ENCODE assay signal across 9 mouse cellular contexts in the genomic region with DNA sequence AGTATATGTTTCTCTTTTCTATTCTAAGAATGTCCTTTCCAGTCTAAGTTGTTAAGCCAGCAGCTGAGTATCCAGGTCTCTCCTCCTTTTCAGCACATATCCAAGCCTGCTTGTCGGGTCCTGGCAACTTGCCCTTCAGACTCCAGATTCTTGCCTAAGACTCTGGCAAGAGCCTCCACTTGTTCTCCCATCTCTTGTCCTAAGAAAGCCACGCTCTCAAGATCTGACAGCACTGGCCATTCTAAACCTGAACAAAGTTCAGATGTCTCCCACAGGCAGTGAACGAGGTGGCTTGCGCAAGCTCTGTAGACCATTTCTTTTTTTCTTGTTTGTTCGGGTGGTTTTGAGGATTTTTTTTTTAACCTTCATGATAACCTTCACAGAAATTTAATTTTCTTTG.
DNase-seq lines count a peak whose midpoint lies in the region; ATAC-seq lines count a peak whose summit lies in the region.
"Had no signal": no experiment of that assay in that cellular context is flagged by ENCODE, and none has a peak within 500 bp of the region (broad histone marks: within the 10 kb centered on the region; RNA-seq: fewer than 3 reads in every experiment).

No protein-coding gene starts in this region.

- peak overlapping the region; percentile 6; the same call in 1 of the 2 replicates for H3K27ac ChIP-seq in heart, embryonic 15.5 days
- peak overlapping the region; percentile 76 for H3K27ac ChIP-seq in liver, embryonic 16.5 days (ENCODE audit: low read length)
- no peak overlapping the region for H3K27ac ChIP-seq in midbrain, embryonic 16.5 days (ENCODE audit: low read length)
- H3K27ac ChIP-seq: limb, embryonic 12.5 days had no signal

- ATAC-seq in frontal cortex, adult (ENCODE audit: low TSS enrichment) = peak; percentile 35; the same call in 1 of the 2 replicates
- ATAC-seq in heart, embryonic 15.5 days (replicated peaks; ENCODE audit: insufficient number of reproducible peaks, insufficient read depth, low FRiP score, low read depth) = no peak
- 0 out of 2 replicates have a peak, but pooled peaks have one; percentile 51 for ATAC-seq in liver, embryonic 16.5 days (ENCODE audit: low read depth)
- no peak for ATAC-seq in midbrain, embryonic 16.5 days

- H3K27me3 ChIP-seq in heart, embryonic 15.5 days = no peaks in the 10 kb centered on the region
- H3K27me3 ChIP-seq in liver, embryonic 16.5 days (ENCODE audit: control insufficient read depth, insufficient read depth, low read depth, low read length) = no peaks in the 10 kb centered on the region
- H3K27me3 ChIP-seq in midbrain, embryonic 16.5 days (ENCODE audit: control insufficient read depth, insufficient read depth, low read depth, low read length) = no peaks in the 10 kb centered on the region
- H3K27me3 ChIP-seq: limb, embryonic 12.5 days had no signal

- H3K36me3 ChIP-seq in heart, embryonic 15.5 days = 0 out of 2 replicates have a peak, but pooled peaks cover 3% of the 10 kb centered on the region
- no peaks in the 10 kb centered on the region for H3K36me3 ChIP-seq in liver, embryonic 16.5 days (ENCODE audit: control insufficient read depth, insufficient read depth)
- no peaks in the 10 kb centered on the region for H3K36me3 ChIP-seq in midbrain, embryonic 16.5 days (ENCODE audit: control insufficient read depth, insufficient read depth, low read length)

- H3K4me1 ChIP-seq in heart, embryonic 15.5 days (replicated peaks) = peaks cover 42% of the 10 kb centered on the region
- no peaks in the 10 kb centered on the region; the same call in 1 of the 2 replicates for H3K4me1 ChIP-seq in liver, embryonic 16.5 days (ENCODE audit: control insufficient read depth, low read depth, low read length)
- peaks cover 4% of the 10 kb centered on the region for H3K4me1 ChIP-seq in midbrain, embryonic 16.5 days (ENCODE audit: control insufficient read depth, insufficient read depth, low read length)

- DNase-seq in frontal cortex, postnatal 14 days (ENCODE audit: low spot score in 2 of 2) = no peak
- DNase-seq in adrenal gland, postnatal 10 days = peak; percentile 79
- peak; percentile 77 for DNase-seq in yolk sac, embryonic 10.5 days (ENCODE audit: low spot score)
- DNase-seq in layer of hippocampus, postnatal 25 days (ENCODE audit: extremely low spot score in 1 of 2, low spot score in 1 of 2) = no peak

- no peak overlapping the region for H3K9ac ChIP-seq in heart, embryonic 15.5 days
- no peak overlapping the region for H3K9ac ChIP-seq in liver, embryonic 16.5 days (ENCODE audit: low read depth, low read length)
- H3K9ac ChIP-seq in midbrain, embryonic 16.5 days (ENCODE audit: low read depth, low read length) = no peak overlapping the region
- H3K9ac ChIP-seq: limb, embryonic 12.5 days had no signal

- no peaks in the 10 kb centered on the region for H3K9me3 ChIP-seq in heart, embryonic 15.5 days (replicated peaks)
- H3K9me3 ChIP-seq in liver, embryonic 16.5 days (replicated peaks; ENCODE audit: control insufficient read depth, low read length) = no peaks in the 10 kb centered on the region
- H3K9me3 ChIP-seq in midbrain, embryonic 16.5 days (replicated peaks; ENCODE audit: control insufficient read depth, low read length, poor library complexity, severe bottlenecking) = no peaks in the 10 kb centered on the region
- H3K9me3 ChIP-seq: limb, embryonic 12.5 days had no signal

- 51% methylated on average over 5 of the region's 5 CpGs for WGBS in heart, embryonic 15.5 days
- WGBS in liver, embryonic 16.5 days (ENCODE audit: insufficient replicate concordance) = 55% methylated on average over 5 of the region's 5 CpGs
- 84% methylated on average over 5 of the region's 5 CpGs for whole genome bisulfite sequencing in midbrain, embryonic 16.5 days

- H3K4me2 ChIP-seq in heart, embryonic 15.5 days = no peak overlapping the region
- H3K4me2 ChIP-seq in liver, embryonic 16.5 days (ENCODE audit: low read depth, low read length) = peak overlapping the region; percentile 24; the same call in 1 of the 2 replicates
- H3K4me2 ChIP-seq in midbrain, embryonic 16.5 days (ENCODE audit: low read length) = no peak overlapping the region
- H3K4me2 ChIP-seq: limb, embryonic 12.5 days had no signal

- H3K4me3 ChIP-seq in heart, embryonic 15.5 days = no peak overlapping the region
- H3K4me3 ChIP-seq in liver, embryonic 16.5 days (ENCODE audit: low read depth, low read length) = no peak overlapping the region
- H3K4me3 ChIP-seq in midbrain, embryonic 16.5 days (ENCODE audit: low read depth, low read length) = no peak overlapping the region
- H3K4me3 ChIP-seq: limb, embryonic 12.5 days had no signal

Comparison
In these comparisons a context has a peak if more than half of its experiments do, and no peak if none do; other contexts are left out.
1. ATAC-seq: peak in frontal cortex, adult (single experiment) and liver, embryonic 16.5 days (single experiment); none in heart, embryonic 15.5 days (single experiment) and midbrain, embryonic 16.5 days (single experiment).
2. DNase-seq: peak in adrenal gland, postnatal 10 days (single experiment) and yolk sac, embryonic 10.5 days (single experiment); none in frontal cortex, postnatal 14 days (0 of 2) and layer of hippocampus, postnatal 25 days (0 of 2).